Mouse (Mus musculus) embryonic stem cell, embryonic (primary cell): ENCODE data around the gene 1300017J02Rik.

Source experiments
- CTCF ChIA-PET, 4 experiments: fragments of 300-600 bp in 2 of 4; fragments of 350-600 bp in 2 of 4; sonication (Branson Sonifier 250); formaldehyde crosslinking; loops; one replicate each; lab custom pipeline; 2022; ENCODE audit warnings: inconsistent platforms in 2 of 4; lab: Charles Lee
- POLR2A ChIA-PET, 4 experiments: fragments of 300-600 bp in 2 of 4; fragments of 350-600 bp in 2 of 4; sonication (Branson Sonifier 250); formaldehyde crosslinking; loops; one replicate each; lab custom pipeline; 2022; ENCODE audit warnings: antibody characterized with exemption in 4 of 4, inconsistent platforms in 1 of 4; lab: Charles Lee

Gene 1300017J02Rik

GRCm38 (mm10) chr9:103205786-103206185 is 99.1 kb downstream of the 1300017J02Rik start:
- POLR2A ChIA-PET, result no interaction called here
- CTCF ChIA-PET, result interaction anchor here in 2 of 4 experiments (0.7 to 1.2 kb wide), 3 partner anchors 64 to 358 kb away, joined by 3 to 7 read pairs (median 6); no protein-coding TSS in a partner anchor

DNA sequence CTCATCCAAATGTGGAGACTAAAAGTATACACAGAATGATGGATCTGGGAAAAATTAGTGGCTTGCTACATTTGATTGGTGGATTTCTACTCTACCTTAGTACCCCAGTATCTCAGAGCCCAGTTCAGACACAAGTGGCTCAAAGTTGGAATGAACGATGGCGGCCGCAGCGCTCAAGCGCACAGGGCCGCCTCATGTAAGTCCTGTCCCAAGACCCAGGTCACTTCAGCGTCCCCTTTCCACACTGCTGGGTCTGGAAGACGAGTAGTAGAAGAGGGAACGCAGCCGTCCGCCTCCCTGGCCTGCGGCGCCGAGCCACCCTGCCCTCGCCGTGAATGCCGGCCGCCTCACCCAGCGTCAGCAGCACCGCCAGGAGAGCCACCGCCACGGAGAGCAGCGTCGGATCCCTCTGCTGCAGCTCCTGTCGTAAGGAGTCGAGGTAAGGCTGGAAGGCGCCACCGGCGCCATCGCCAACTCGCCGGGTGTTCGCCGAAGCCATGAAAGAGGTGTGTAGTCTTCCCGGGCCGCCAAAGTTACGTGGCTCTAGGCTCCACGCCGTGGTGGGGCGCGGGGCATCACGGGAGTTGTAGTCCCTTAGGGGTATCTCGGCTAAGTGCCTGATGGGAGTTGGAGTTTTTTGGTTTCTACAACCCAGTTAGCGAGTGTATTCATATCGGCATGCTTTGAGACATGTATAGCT is 103.2 kb downstream of the 1300017J02Rik start, which contains the start of gene Srprb:
TSS of gene Srprb (minus strand) at position 577 of the 700 bp plus-strand sequence.
- ChIA-PET POLR2A (interaction anchor here (0.5 to 3.2 kb wide), 12 partner anchors 9 to 253 kb away, joined by 3 to 17 read pairs (median 4); no protein-coding TSS in a partner anchor), CTCF (no interaction called here)
